Mouse (Mus musculus): ENCODE results near the gene Fastkd2. TPM values are rescaled to one million over a fixed set of nuclear protein-coding genes. Genes with fewer than 3 reads are reported as not detected.

Gene Fastkd2
- polyA plus RNA-seq, 1 experiment from 2014 or later, result 42.7 TPM

DNA sequence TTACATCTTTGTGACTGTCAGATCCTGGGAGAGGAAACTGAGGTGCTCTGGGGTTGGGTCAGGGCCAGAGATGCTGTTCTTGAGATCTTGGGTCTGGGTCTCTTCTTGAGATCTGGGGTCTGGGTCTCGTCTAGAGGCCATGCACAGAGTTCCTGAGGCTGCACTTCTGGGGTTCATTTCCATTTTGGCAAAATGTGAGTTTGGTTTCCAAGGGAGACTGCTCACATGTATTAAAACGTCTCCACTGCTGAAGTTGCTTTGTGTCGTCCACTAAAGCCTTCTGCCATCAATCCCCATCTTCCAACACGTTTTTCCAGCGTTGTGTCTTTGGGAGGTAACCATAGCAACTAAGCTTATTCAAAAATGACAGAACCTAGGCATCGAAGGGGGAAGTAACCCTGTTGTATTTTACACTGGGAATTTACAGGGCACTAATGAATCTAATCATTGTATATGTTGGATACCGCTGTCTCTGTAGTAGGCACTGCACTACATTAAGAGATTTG lies 33.5 kb downstream of the Fastkd2 start:
- Histone ChIP-seq H3K9me3 (ENCODE audit: control insufficient read depth, low read length) (no peaks in the 10 kb centered on the region), H3K4me3 (replicated peaks; ENCODE audit: low read depth, low read length) (no peak overlapping the region), H3K9ac (replicated peaks; ENCODE audit: low read length) (no peak overlapping the region), H3K4me1 (ENCODE audit: control insufficient read depth, insufficient read depth, low read length) (peaks cover 29% of the 10 kb centered on the region), H3K27ac (replicated peaks; ENCODE audit: low read depth, low read length) (peak overlapping the region; percentile 71), H3K27me3 (ENCODE audit: control insufficient read depth, insufficient read depth, low read length) (no peaks in the 10 kb centered on the region), H3K4me2 (ENCODE audit: low read length) (peak overlapping the region; percentile 31), H3K36me3 (ENCODE audit: control insufficient read depth, insufficient read depth, low read length) (no peaks in the 10 kb centered on the region)
- peak; percentile 55 for ATAC-seq (ENCODE audit: low FRiP score, low TSS enrichment)
- WGBS, result 3% methylated on average over 7 of the region's 7 CpGs
- peak; percentile 81 for DNase-seq

DNA sequence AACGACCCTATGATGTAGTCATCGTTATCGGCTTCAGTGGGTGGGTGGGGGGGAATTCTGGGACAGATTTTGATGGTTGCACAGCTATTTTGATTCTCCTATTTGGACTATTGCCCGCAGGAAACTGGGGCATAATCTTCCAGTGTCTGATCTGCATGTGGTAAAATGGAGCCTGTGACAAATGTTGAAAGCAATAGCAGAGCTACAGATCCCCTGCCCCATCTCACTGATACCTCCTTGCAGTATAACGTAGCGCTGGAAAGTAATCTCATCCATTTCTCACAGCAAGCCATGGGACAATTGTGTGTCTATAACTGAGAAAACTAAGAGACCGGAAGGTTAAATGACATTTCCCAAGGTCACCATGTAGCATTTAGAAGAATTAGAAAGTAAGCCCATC lies 34.0 kb downstream of the Fastkd2 start:
- Histone ChIP-seq H3K4me2 (ENCODE audit: low read length) (peak overlapping the region; percentile 31), H3K27ac (replicated peaks; ENCODE audit: low read depth, low read length) (peak overlapping the region; percentile 71), H3K4me3 (replicated peaks; ENCODE audit: low read depth, low read length) (no peak overlapping the region), H3K9me3 (ENCODE audit: control insufficient read depth, low read length) (no peaks in the 10 kb centered on the region), H3K36me3 (ENCODE audit: control insufficient read depth, insufficient read depth, low read length) (no peaks in the 10 kb centered on the region), H3K9ac (replicated peaks; ENCODE audit: low read length) (no peak overlapping the region), H3K27me3 (ENCODE audit: control insufficient read depth, insufficient read depth, low read length) (no peaks in the 10 kb centered on the region), H3K4me1 (ENCODE audit: control insufficient read depth, insufficient read depth, low read length) (peaks cover 29% of the 10 kb centered on the region)
- DNase-seq, result peak; percentile 49
- WGBS, result 31% methylated on average over 7 of the region's 7 CpGs
- ATAC-seq (ENCODE audit: low FRiP score, low TSS enrichment), result no peak; the same call in 1 of the 2 replicates

DNA sequence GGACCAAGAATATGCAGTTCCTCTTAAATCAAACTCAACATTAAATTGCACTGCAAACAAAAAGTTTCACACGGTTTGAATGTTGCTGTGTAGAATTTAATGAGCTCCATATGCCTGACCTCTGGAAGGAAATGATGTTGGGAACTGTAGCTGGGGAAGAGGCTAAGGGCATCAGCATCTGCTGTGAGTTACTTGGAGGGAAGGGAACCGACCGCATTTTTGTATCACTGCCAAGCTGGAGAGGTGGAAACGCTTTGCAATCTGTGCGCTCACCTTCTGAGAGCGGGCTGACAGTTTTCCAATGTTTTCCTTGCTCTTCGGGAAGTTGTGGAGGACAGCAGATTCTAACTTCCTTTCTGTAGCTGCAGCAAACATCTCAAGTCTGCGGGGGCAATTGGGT lies 37.7 kb downstream of the Fastkd2 start:
- Histone ChIP-seq H3K36me3 (ENCODE audit: control insufficient read depth, insufficient read depth, low read length) (no peaks in the 10 kb centered on the region), H3K9me3 (ENCODE audit: control insufficient read depth, low read length) (no peaks in the 10 kb centered on the region), H3K9ac (replicated peaks; ENCODE audit: low read length) (no peak overlapping the region), H3K4me1 (ENCODE audit: control insufficient read depth, insufficient read depth, low read length) (peaks cover 42% of the 10 kb centered on the region), H3K27ac (replicated peaks; ENCODE audit: low read depth, low read length) (no peak overlapping the region), H3K4me2 (ENCODE audit: low read length) (no peak overlapping the region), H3K4me3 (replicated peaks; ENCODE audit: low read depth, low read length) (no peak overlapping the region), H3K27me3 (ENCODE audit: control insufficient read depth, insufficient read depth, low read length) (no peaks in the 10 kb centered on the region)
- DNase-seq (no peak), ATAC-seq (ENCODE audit: low FRiP score, low TSS enrichment) (no peak)
- WGBS, result 88% methylated on average over 8 of the region's 8 CpGs

GRCm38 (mm10) chr1:63769167-63769566 lies 38.8 kb downstream of the Fastkd2 start, which contains the start of gene 4933402D24Rik:
Gene 4933402D24Rik (minus strand): TSS chr1:63769267.
- no peaks in the 10 kb centered on the region for H3K27me3 ChIP-seq (ENCODE audit: control insufficient read depth, insufficient read depth, low read length)
- DNase-seq (no peak), ATAC-seq (ENCODE audit: low FRiP score, low TSS enrichment) (no peak)
- 66% methylated on average over 5 of the region's 5 CpGs for WGBS
- H3K36me3 ChIP-seq (ENCODE audit: control insufficient read depth, insufficient read depth, low read length), result no peaks in the 10 kb centered on the region
- H3K27ac ChIP-seq (replicated peaks; ENCODE audit: low read depth, low read length), result 0 out of 2 replicates have a peak within 1 kb of the TSS, but pooled peaks have one; percentile 43
- no peaks in the 10 kb centered on the region for H3K9me3 ChIP-seq (ENCODE audit: control insufficient read depth, low read length)
- H3K4me3 ChIP-seq (replicated peaks; ENCODE audit: low read depth, low read length), result no peak within 1 kb of the TSS
- H3K4me1 ChIP-seq (ENCODE audit: control insufficient read depth, insufficient read depth, low read length), result peaks cover 32% of the 10 kb centered on the region
- no peak within 1 kb of the TSS for H3K4me2 ChIP-seq (ENCODE audit: low read length)
- no peak within 1 kb of the TSS for H3K9ac ChIP-seq (replicated peaks; ENCODE audit: low read length)

DNA sequence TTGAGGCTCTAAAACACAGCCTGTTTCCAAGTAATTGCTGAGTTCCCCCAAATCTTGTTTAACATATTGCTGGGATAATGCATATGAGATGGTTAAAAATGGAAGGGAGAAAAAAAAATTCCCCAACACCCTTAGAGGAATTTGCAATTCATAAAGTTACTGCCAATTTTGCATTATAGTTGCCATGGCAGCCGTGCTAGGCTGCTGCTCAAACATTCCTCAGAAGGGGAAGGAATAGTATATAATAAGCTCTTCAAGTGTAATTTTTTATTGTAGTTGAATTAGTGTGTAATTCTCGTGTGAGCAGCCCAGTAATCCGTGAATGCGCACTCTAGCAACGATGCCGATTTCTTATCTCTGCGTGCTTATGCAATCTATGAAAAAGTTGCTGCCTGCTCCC lies 39.9 kb downstream of the Fastkd2 start:
- H3K36me3 ChIP-seq (ENCODE audit: control insufficient read depth, insufficient read depth, low read length), result no peaks in the 10 kb centered on the region
- no peaks in the 10 kb centered on the region for H3K27me3 ChIP-seq (ENCODE audit: control insufficient read depth, insufficient read depth, low read length)
- DNase-seq, result peak; percentile 78
- no peaks in the 10 kb centered on the region for H3K9me3 ChIP-seq (ENCODE audit: control insufficient read depth, low read length)
- peaks cover 24% of the 10 kb centered on the region for H3K4me1 ChIP-seq (ENCODE audit: control insufficient read depth, insufficient read depth, low read length)
- H3K9ac ChIP-seq (replicated peaks; ENCODE audit: low read length), result no peak overlapping the region
- 20% methylated on average over 7 of the region's 7 CpGs for WGBS
- ATAC-seq (ENCODE audit: low FRiP score, low TSS enrichment), result 0 out of 2 replicates have a peak, but pooled peaks have one; percentile 40
- peak overlapping the region; percentile 29 for H3K4me2 ChIP-seq (ENCODE audit: low read length)
- no peak overlapping the region for H3K4me3 ChIP-seq (replicated peaks; ENCODE audit: low read depth, low read length)
- no peak overlapping the region for H3K27ac ChIP-seq (replicated peaks; ENCODE audit: low read depth, low read length)

DNA sequence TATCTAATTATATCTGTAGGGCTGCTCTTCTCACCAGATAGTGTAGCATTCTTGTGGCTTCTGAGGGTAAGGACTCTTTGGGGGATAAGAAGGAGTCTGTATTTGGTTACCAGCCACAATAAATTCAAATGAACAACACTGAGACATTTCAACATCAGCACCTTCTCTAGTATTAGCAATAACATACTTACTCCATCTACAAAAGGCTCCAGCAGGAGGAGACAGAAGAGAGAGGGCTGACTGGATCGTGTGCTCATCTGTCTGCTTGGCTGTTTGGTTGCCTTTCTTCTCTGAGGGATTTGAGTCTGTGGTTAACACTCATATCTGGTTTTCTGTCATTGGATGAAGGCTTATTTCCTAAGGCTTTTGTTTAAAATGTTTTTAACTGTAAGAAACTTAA lies 46.0 kb downstream of the Fastkd2 start:
- Histone ChIP-seq H3K27me3 (ENCODE audit: control insufficient read depth, insufficient read depth, low read length) (no peaks in the 10 kb centered on the region), H3K27ac (replicated peaks; ENCODE audit: low read depth, low read length) (no peak overlapping the region), H3K4me3 (replicated peaks; ENCODE audit: low read depth, low read length) (no peak overlapping the region), H3K9ac (replicated peaks; ENCODE audit: low read length) (no peak overlapping the region), H3K4me2 (ENCODE audit: low read length) (no peak overlapping the region), H3K4me1 (ENCODE audit: control insufficient read depth, insufficient read depth, low read length) (no peaks in the 10 kb centered on the region), H3K9me3 (ENCODE audit: control insufficient read depth, low read length) (no peaks in the 10 kb centered on the region), H3K36me3 (ENCODE audit: control insufficient read depth, insufficient read depth, low read length) (no peaks in the 10 kb centered on the region)
- 67% methylated on average over 1 of the region's 1 CpGs for WGBS
- DNase-seq (no peak), ATAC-seq (ENCODE audit: low FRiP score, low TSS enrichment) (no peak)

- H3K9me3 ChIP-seq (ENCODE audit: control insufficient read depth, low read length), result no peaks in the 10 kb centered on the region
- WGBS, result 71% methylated on average over 4 of the region's 4 CpGs
- no peak for DNase-seq
Measured at GRCm38 (mm10) chr1:63776902-63777630, 46.7 kb downstream of the Fastkd2 start.

GRCm38 (mm10) chr1:63794326-63794725 lies 63.9 kb downstream of the Fastkd2 start:
- H3K27ac ChIP-seq (replicated peaks; ENCODE audit: low read depth, low read length), result no peak overlapping the region
- no peak for ATAC-seq (ENCODE audit: low FRiP score, low TSS enrichment)
- H3K4me2 ChIP-seq (ENCODE audit: low read length), result no peak overlapping the region
- no peaks in the 10 kb centered on the region for H3K27me3 ChIP-seq (ENCODE audit: control insufficient read depth, insufficient read depth, low read length)
- no peaks in the 10 kb centered on the region for H3K9me3 ChIP-seq (ENCODE audit: control insufficient read depth, low read length)
- H3K36me3 ChIP-seq (ENCODE audit: control insufficient read depth, insufficient read depth, low read length), result no peaks in the 10 kb centered on the region
- DNase-seq, result no peak
- H3K4me1 ChIP-seq (ENCODE audit: control insufficient read depth, insufficient read depth, low read length), result no peaks in the 10 kb centered on the region
- H3K9ac ChIP-seq (replicated peaks; ENCODE audit: low read length), result no peak overlapping the region
- H3K4me3 ChIP-seq (replicated peaks; ENCODE audit: low read depth, low read length), result no peak overlapping the region

More at GRCm38 (mm10) chr1:63776902-63777630, 46.7 kb downstream of the Fastkd2 start:
- H3K4me2 ChIP-seq (ENCODE audit: low read length), result no peak overlapping the region
- H3K27me3 ChIP-seq (ENCODE audit: control insufficient read depth, insufficient read depth, low read length), result no peaks in the 10 kb centered on the region
- no peak overlapping the region for H3K27ac ChIP-seq (replicated peaks; ENCODE audit: low read depth, low read length)
- no peak for ATAC-seq (ENCODE audit: low FRiP score, low TSS enrichment)
- no peak overlapping the region for H3K4me3 ChIP-seq (replicated peaks; ENCODE audit: low read depth, low read length)
- no peak overlapping the region for H3K9ac ChIP-seq (replicated peaks; ENCODE audit: low read length)
- H3K36me3 ChIP-seq (ENCODE audit: control insufficient read depth, insufficient read depth, low read length), result no peaks in the 10 kb centered on the region
- no peaks in the 10 kb centered on the region for H3K4me1 ChIP-seq (ENCODE audit: control insufficient read depth, insufficient read depth, low read length)
